Mouse (Mus musculus): ENCODE results near the gene Myl12a. TPM values are rescaled to one million over a fixed set of nuclear protein-coding genes. Genes with fewer than 3 reads are reported as not detected.
A peak's percentile ranks its signal among the peaks of the same experiment; 100 is the strongest.
"Not testable (repeated sequence)": the region's sequence is repeated elsewhere in the genome, so short reads cannot be mapped to it uniquely, and the experiment has no call there.

Myl12a gene
- total RNA-seq, 2 experiments from 2014 or later, result 47.2 to 48.0 TPM

DNA sequence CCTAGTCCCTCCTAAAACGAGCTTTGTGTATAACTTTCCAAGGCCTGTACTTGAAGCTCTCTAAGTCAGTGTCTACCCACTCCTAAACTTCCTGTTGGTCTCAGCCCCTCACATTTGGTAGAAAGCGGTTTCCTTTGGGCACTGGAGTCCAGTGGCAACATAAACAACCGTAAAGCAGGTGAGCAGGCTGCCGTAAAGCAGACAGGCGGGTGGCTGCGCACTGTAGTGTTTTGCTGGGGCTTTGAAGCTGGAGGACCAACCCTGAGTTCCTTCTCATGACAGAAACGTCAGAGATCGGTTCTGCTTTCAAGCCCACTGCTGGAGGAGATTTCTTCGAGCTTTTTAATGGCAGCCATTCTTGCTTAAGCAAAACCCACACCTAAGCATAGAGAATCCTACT lies 10.0 kb downstream of the Myl12a start:
- no peak for DNase-seq (ENCODE audit: low spot score in 2 of 2)
- intact Hi-C loops (cut with DNase I), result no loop called here

DNA sequence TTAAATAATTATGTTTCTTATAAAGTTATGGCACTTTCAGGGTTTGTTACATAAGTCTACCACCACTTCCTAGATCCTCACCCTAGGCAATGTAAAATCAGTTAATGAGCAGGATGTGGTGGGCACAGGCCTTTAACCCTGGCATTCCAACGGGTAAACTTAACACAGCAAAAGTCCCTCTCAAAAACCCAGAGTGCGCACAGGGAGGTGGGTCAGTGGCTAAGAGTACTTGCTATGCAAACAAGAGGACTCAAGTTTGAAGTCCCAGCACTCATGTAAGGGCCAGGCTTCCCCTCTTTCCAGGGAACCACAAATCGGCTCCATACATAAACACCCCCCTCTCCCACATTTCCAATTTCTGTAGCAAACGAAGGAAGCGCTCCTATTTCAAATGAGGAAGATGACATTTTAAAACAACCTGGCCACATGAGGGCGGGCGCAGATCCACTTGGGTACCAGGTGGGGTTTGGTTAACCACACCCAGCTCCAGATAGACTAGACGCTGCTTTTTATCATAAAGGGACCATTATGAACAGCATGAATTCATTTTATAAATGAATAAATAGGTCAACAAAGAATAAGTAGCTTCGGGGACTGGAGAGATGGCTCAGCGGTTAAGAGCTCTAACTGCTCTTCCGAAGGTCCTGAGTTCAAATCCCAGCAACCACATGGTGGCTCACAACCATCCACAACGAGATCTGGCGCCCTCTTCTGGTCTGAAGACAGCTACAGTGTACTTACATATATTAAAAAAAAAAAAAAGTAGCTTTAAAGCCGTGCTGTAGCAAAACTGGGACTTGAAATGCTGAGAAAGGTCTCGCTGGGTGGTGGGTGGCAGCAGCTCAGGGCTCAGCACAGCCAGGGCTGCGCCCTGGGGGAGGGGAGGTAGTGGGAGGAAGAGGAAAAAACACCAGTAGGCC lies 10.7 kb downstream of the Myl12a start:
- DNase-seq (ENCODE audit: low spot score in 2 of 2), result peak in 1 of 2 experiments; percentile 50
- intact Hi-C loops (cut with DNase I), result no loop called here

DNA sequence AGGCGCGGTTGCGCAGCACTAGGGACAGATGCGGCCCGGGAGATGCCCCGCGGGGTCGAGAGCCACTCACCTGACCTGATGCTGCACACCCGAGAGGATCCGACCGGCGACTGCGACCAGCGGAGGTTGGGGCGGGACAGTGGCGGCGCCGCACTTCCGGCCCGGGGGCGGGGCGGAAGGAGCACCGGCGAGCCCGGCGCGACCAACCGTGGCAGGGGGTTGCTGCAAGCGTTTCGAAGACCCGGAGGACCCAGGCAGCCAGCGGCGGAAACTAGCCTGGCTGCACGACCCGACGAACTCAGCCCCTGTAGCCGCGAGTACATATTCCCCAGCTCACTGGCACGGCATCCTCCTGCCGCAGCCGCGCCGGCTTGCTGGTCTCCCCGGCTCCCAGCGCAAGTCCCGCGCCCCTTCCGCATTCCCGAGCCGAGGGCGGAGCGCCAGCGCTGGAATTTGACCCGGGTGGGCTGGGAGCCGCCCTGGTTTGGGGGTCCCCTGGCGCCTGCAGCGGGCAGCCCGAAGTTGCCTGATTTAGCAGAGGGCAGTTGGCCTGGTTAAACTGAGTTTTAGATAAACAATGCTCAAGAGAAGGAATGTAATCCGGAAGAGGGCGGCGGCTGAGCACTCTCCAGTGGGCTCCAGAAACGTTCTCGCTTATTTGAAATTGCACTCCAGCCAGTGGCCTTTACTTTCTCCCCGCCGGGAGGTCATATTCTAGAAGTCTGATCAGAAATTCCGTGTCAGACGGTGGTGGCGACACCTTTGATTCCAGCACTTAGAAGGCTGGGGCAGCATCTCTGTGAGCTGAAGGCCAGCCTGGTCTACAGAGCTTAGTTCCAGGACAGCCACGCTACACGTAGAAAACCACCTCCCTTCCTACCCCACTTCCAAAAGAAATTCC lies 12.0 kb downstream of the Myl12a start:
- DNase-seq (ENCODE audit: low spot score in 2 of 2), result peak; percentile 64 to 82
- intact Hi-C loops (cut with DNase I), result no loop called here

DNA sequence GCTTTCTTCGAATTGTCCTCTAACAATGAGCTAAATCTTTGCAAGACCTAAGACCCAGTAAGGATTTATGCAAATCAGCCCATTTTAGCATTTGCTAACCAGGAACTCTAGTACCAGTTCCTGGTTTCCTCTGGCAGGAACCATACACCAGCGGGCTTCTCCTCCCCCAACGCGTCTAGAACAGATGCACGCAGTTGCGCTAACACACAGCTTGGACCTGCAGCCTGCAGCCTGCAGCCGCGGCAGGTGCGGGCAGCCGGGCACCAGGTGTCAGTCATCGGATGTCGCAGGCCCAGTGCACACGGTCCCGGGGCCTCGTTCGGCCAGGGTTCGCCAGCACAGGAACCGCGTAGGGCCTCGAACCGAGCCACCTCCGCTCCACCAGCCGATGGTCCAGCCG lies 12.7 kb downstream of the Myl12a start:
- intact Hi-C loops (cut with DNase I), result no loop called here
- DNase-seq (ENCODE audit: low spot score in 2 of 2), result peak; percentile 44 to 53

DNA sequence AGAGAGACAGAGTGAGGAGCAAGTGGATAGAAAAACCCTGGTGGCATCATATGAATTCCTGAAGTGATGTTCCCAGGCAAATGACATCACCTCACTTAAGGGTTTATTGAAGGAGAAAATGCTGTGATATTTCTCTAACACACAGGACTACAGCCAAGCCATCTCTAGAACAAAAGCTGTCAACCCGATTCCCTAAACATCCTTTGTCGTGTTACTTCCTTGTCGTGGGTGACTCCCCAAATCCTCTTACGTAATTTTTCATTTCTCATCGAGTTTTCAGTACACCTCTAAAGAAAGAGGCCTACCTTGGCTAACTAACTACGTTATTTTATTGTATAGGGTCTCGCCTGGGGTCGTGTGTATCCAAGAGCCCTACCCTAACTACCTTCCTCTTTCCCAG lies 13.2 kb downstream of the Myl12a start:
- intact Hi-C loops (cut with DNase I), result no loop called here
- no peak for DNase-seq (ENCODE audit: low spot score in 2 of 2)

DNA sequence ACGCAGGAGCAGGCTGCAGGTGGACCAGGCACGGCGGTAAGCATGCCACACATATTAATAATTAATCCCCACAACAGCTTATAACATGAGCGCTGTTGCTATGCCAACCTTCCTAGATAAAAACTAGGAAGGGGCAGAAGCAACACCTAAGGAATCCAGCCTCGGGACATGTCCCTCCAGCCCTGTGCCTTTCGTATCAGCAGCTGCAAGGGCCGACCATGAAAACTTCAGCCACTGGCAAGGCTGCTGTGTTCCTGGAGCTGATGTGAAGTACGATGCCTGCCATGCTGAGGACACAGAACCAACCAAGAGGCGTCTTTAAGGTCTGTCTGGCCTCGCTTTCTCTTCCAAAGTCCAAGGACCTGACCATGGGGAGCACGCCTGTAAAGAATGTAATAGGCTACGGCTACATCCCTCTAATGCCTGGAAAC lies 14.3 kb downstream of the Myl12a start:
- no peak for DNase-seq (ENCODE audit: low spot score in 2 of 2)
- intact Hi-C loops (cut with DNase I), result no loop called here

DNA sequence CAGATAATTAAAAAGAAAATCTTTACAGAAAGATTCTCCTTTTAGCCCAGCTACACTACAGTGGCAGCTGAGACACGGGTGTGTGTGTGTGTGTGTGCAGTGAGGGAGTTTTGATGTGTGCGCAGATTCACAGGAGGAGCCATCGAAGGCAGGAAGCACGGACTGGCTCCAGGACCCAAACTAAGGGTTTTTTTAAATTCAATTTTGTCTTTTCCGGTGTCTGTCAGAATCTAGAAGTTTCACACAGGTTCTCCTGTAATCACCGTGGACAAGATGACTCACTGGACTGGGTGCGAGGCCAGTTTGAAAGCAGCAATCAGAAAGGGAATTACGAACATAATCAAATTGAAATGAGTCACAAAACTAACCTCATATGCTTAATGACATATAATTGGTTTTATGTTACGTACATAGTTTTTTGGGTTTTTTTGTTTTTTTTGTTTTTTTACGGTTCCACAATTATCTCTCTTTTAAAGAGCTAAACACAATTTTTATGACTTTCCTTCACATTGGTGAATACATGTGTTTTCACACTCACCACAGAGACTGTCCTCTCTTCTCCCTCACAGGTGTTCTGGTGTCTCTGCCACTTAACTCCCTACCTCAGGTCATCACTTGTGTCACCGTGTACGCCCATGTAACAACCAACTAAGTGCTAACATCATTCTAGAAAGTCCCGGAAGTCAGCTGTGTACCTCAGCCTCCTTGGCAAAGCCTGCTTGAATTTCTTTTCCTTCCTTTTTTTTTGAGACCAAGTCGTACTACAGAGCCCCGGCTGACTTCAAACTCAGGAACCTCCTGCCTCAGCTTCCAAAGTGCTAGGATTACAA lies 15.6 kb downstream of the Myl12a start:
- intact Hi-C loops (cut with DNase I), result no loop called here
- DNase-seq (ENCODE audit: low spot score in 2 of 2), result no peak

DNA sequence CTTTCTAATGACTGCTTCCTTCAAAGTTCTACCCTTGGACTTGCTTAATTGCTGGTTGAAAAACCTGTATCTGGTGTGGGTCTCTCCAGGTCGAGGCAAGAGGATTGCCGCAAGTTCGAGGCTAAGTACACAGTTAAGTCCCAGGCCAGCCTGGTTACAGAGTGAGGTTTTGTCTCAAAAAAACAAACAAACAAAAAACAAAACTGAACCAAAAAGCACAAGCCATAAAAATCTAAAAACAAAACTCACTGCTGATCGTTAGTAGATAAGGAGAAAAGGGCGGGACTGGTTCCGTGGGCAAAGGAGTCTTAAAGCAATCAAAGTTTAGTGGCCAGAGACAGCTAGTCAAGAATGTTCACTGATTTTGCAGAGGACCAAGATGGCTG lies 16.3 kb downstream of the Myl12a start:
- intact Hi-C loops (cut with DNase I), result no loop called here
- DNase-seq (ENCODE audit: low spot score in 2 of 2), result no peak

DNA sequence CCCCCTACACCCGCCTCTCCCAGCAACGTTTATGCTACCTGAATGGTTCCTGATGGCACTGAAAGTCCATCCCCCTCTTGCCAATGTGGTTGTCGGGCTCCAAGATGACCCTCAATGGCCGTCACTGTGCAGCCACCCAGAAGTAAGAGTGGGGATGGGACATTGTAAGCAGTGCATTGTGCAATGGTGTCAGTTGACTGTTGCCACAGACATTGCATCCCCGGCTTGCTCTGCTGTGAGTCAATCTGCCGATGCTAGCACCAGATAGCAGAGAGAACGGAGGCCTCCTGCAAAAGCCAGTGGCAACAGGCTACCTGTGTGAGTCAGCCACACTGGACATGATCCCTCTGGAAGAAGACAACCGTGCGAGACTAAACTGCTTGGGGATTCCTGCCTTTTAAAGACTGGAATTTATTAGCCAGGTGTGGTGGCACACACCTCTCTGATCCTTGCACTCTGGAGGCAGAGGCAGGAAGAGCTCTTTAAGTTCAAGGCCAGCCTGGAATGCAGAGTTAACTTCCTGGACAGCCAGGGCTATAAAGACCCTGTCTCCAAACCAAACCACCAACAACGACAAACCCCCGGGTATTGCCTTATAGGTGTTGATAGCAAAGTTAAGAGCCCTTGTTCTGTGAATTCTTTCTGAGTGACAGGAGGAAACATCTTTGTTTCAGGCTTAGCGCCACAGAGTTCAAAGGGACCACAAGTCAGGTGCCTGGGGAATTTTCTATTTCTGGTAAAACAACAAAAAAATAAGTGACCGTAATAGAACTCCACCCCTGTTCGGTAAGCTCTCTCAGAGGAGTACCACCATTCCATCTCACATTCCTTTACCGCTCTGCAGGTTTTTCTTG lies 16.9 kb downstream of the Myl12a start:
- intact Hi-C loops (cut with DNase I), result no loop called here
- no peak for DNase-seq (ENCODE audit: low spot score in 2 of 2)

DNA sequence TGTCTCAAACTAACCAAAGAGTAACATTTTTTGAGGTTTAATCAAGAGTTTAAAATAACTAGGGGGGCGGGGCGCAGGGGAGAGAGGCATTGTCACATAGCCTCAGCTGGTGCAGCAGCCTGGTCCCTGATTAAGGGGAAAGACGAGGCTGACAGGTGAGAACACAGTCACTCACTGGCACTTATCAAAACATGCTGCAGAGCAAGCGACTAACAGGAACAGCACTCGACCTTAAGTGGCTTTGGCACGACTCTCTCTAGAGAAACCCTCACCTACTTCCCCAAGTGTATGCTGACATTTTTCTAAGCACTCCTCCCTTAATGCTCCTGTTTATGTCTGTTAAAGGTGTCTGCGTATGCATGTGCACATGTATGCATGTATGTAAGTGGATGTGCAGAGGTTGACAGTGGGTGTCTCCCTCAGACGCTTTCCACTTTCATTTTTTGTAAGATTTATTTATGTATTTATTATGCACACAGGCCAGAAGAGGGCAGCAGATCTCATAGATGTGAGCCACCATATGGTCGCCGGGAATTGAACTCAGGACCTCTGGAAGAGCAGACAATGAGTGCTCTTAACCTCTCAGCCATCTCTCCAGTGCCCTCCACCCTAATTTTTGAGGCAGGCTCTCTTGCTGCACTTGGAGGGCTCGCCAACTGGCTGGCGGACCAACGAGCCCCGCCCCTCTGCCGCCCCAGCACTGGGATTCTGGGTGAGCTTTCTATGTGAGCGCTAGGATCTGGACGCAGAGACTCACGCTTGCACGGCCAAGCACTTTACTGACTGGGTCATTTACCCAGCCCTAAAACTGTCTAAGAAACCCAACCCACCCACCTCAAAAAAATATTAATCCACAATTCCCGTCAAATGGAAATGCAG lies 23.1 kb downstream of the Myl12a start:
- DNase-seq (ENCODE audit: low spot score in 2 of 2), result no peak
- intact Hi-C loops (cut with DNase I), result no loop called here

DNA sequence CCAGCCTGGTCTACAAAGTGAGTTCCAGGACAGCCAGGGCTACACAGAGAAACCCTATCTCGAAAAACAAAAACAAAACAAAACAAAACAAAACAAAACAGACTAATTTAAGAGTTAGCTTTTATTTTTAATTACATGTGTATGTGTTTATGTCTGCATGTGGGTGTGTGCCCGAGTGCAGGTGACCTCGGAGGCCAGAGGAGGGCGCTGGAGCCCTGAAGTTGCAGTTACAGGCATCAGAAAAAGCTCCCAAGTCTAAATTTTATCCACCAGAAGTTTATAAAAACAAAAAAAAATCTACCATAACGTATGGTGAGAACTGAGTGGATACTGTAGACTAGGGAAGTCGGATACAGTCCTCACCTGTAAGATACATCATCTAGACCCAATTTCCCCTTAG lies 24.9 kb downstream of the Myl12a start:
- no peak for DNase-seq (ENCODE audit: low spot score in 2 of 2)
- intact Hi-C loops (cut with DNase I), result no loop called here

DNA sequence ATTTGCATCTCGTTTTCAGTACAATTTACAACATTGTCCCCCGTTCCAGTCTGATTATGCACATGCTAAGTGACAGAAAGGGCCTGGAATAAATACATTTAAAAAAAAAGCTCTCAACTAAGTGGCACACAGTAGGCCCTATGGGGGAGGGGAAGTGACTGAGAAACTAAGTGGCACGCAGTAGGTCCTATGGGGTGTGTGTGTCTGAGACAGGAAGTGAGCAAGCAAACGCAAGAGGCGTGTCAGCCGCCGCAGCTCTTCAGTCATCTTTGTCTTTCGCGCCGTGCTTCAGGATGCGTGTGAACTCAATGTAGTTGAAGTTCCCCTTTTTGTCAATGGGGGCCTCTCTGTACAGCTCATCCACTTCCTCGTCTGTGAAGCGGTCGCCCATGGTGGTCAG lies 28.6 kb downstream of the Myl12a start:
- DNase-seq (ENCODE audit: low spot score in 2 of 2); intact Hi-C loops (cut with DNase I): not testable (repeated sequence)

DNA sequence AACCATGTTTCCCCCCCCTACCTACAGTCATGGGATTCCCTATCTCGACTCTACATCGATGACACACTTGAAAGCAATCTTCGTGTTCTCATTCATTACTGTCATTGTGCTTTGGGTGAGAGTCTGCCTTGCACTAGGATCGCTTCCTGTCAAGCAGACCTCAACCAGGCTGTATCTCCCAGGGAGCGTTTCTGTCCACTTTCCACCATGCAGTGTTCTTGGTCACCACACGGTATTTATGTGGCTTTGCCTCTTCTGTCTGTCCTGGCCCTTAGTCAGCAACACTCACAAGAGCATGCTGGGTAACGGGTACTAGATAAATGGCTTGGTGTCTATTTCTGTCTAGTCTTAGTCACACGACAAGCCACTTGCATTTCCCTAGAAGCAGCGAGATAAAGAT lies 29.3 kb downstream of the Myl12a start:
- no peak for DNase-seq (ENCODE audit: low spot score in 2 of 2)
- intact Hi-C loops (cut with DNase I), result no loop called here

DNA sequence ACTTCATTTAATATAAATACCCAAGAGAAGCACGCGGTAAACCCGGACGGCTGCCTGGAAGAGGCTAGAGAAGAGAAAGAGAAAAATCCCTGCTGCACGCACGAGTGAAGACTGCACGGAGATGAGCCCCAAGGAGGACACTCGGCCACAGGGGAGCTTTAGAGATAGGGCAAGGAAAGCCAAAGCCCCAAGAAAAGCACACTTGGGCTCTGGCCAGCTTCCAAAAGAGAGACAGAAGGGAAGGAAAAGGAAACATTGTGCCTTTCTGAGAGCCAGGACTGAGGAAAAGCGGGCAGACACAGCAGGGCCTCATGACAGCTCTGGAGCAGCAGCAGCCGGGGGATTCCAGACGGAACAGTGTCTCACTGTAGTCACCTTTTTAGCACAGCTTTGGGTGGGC lies 31.5 kb downstream of the Myl12a start:
- DNase-seq (ENCODE audit: low spot score in 2 of 2), result no peak
- intact Hi-C loops (cut with DNase I), result no loop called here

DNA sequence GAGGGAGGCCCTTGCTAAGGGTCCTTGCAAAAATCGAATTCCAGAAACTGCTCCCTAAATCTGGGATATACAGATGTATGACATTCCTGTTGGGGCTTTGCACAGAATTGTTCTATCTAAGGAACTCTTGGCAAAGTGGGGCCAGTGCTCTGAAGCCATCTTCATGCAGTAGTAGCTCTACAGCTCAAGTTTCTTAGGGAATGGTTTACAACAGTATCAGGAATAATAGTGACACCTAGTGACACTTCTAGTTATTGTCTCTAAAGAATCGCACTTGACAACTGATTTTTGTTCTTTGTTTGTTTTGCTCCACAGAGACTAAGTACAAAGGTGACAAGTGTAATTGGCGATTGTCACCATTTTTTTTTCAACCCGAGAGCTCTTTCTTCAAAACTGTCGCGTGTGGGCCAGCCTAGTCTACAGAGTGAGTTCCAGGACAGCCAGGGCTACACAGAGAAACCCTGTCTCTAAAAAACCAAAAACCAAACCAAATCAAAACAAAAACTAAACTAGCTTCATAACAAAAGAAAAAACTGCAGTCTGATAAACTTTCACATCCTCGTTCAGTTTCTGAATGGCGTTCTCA lies 34.0 kb downstream of the Myl12a start:
- peak in 1 of 2 experiments; percentile 66 for DNase-seq (ENCODE audit: low spot score in 2 of 2)
- intact Hi-C loops (cut with DNase I), result loop anchor here (5.0 to 10.0 kb wide), 3 partner anchors 116 to 544 kb away; partner anchors contain the start of gene Tgif1

DNA sequence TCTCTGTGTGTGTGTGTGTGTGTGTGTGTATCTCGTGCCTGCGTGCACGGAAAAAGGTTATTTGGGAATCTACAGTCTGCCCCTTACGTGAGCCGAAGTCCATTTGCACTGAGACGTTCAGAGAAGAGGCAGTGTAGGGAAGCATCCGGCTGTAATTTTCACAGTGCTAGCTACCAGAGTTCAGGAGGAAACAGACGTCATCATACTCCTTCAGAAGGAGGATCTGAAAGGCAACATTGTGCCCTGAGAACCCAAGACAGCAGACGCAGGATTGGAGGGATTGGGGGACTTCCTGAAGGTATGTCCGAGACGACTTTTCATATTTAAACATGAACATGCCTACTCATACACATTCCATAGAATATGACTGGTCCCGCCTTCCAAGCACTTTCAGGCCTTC lies 35.0 kb downstream of the Myl12a start:
- DNase-seq (ENCODE audit: low spot score in 2 of 2), result no peak
- intact Hi-C loops (cut with DNase I), result loop anchor here (5.0 to 10.0 kb wide), 3 partner anchors 115 to 543 kb away; partner anchors contain the start of gene Tgif1

DNA sequence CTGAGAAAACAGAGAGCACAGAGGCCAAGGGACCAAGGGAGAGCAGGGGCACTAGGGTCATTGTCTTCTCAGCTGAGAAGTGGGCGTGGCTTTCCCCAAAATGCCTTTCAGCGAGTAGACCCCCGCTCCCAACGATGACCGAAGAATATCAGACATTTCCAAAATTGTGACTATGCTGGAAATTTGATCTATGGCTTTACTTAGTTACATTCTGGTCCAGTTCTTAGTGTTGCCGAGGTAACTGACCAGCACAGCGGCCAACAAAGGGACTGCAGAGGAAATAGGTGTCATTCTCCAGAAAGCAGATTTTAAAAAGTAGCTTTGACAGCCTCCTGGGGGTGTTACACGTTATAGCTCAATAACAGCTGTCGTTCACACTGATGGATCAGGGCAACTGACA lies 35.5 kb downstream of the Myl12a start:
- intact Hi-C loops (cut with DNase I), result loop anchor here (5.0 to 10.0 kb wide), 3 partner anchors 115 to 542 kb away; partner anchors contain the start of gene Tgif1
- DNase-seq (ENCODE audit: low spot score in 2 of 2), result no peak

All from left cerebral cortex, postnatal 14 days (tissue).